Mouse (Mus musculus) CH12.LX (cell line): Measurements from ENCODE around the gene Arhgef10l. TPM values are rescaled to one million over a fixed set of nuclear protein-coding genes. Genes with fewer than 3 reads are reported as not detected.

Experiments used
- DNase-seq: peaks from one replicate; pipeline ENCODE4 v3.0.0-alpha.2; 2013; ENCODE audit errors: extremely low read depth
- H3K27ac ChIP-seq: 2 replicates; pipeline ENCODE4 v1.5.1; 2012; ENCODE audit warnings: low read depth, mild to moderate bottlenecking, control low read depth, moderate library complexity; ENCODE audit not compliant: insufficient read depth
- H3K27me3 ChIP-seq: replicated peaks from 2 replicates; pipeline ENCODE3; 2012; ENCODE audit warnings: inconsistent platforms
- H3K36me3 ChIP-seq, 2 experiments: replicated peaks in 1 of 2; 2 replicates each; pipeline versions ENCODE3 to v1.6.1; 2012; ENCODE audit warnings: inconsistent platforms in 1 of 2, low read length in 1 of 2, mild to moderate bottlenecking in 1 of 2, mixed read lengths in 1 of 2, moderate library complexity in 1 of 2; ENCODE audit not compliant: control insufficient read depth in 1 of 2, insufficient read depth in 1 of 2
- H3K4me1 ChIP-seq, 2 experiments: 2 replicates each; pipeline ENCODE4 v1.6.1; 2012; ENCODE audit warnings: inconsistent platforms in 1 of 2, moderate library complexity in 1 of 2; ENCODE audit not compliant: insufficient read depth in 2 of 2, control insufficient read depth in 1 of 2
- H3K4me2 ChIP-seq: 2 replicates; pipeline ENCODE4 v1.6.1; 2012; ENCODE audit warnings: low read depth, mild to moderate bottlenecking, control low read depth; ENCODE audit not compliant: poor library complexity, insufficient read depth, severe bottlenecking
- H3K4me3 ChIP-seq, 3 experiments: fragments of 150-350 bp in 1 of 3; sonication (generic) in 1 of 3; replicated peaks in 1 of 3; 2 replicates each; pipeline versions ENCODE3 to v1.5.1; 2011 to 2012; ENCODE audit warnings: low read depth in 2 of 3, low read length in 2 of 3, mild to moderate bottlenecking in 2 of 3, moderate library complexity in 2 of 3, control low read depth in 1 of 3, improper control_type of control experiment in 1 of 3, inconsistent platforms in 1 of 3, mixed read lengths in 1 of 3; ENCODE audit not compliant: poor library complexity in 1 of 3
- H3K79me2 ChIP-seq: replicated peaks from 2 replicates; pipeline ENCODE4 v1.6.1; 2012; ENCODE audit warnings: mild to moderate bottlenecking, moderate library complexity; ENCODE audit not compliant: control insufficient read depth, poor library complexity, insufficient read depth, severe bottlenecking; ENCODE audit errors: extremely low read depth
- H3K9ac ChIP-seq: 2 replicates; pipeline ENCODE4 v1.6.1; 2012; ENCODE audit warnings: low read depth, mild to moderate bottlenecking, control low read depth, moderate library complexity; ENCODE audit not compliant: insufficient read depth
- H3K9me3 ChIP-seq: replicated peaks from 2 replicates; pipeline ENCODE3; 2012; ENCODE audit warnings: low read length, inconsistent platforms, mixed read lengths
- BHLHE40 ChIP-seq: IDR thresholded peaks from 2 replicates; pipeline ENCODE4 v1.6.1; 2011; ENCODE audit warnings: mild to moderate bottlenecking, low read depth, low read length, improper control_type of control experiment
- CHD1 ChIP-seq: IDR thresholded peaks from 2 replicates; pipeline ENCODE4 v1.6.1; 2012; ENCODE audit warnings: low read depth, low read length, improper control_type of control experiment, inconsistent platforms
- CHD2 ChIP-seq: IDR thresholded peaks from 2 replicates; pipeline ENCODE4 v1.6.1; 2011; ENCODE audit warnings: low read length, improper control_type of control experiment
- E2F4 ChIP-seq: IDR thresholded peaks from 2 replicates; pipeline ENCODE4 v1.6.1; 2011; ENCODE audit warnings: low read depth, low read length, improper control_type of control experiment; ENCODE audit not compliant: insufficient replicate concordance
- ELF1 ChIP-seq: IDR thresholded peaks from 2 replicates; pipeline ENCODE4 v1.6.1; 2014; ENCODE audit warnings: low read depth, mild to moderate bottlenecking, inconsistent platforms, low read length, improper control_type of control experiment
- EP300 ChIP-seq: IDR thresholded peaks from 2 replicates; pipeline ENCODE4 v1.6.1; 2011; ENCODE audit warnings: low read length, improper control_type of control experiment
- HCFC1 ChIP-seq: IDR thresholded peaks from 2 replicates; pipeline ENCODE4 v1.6.1; 2012; ENCODE audit warnings: low read depth, mild to moderate bottlenecking, inconsistent platforms, low read length, improper control_type of control experiment
- IRF4 ChIP-seq: IDR thresholded peaks from 2 replicates; pipeline ENCODE4 v1.6.1; 2014; ENCODE audit warnings: low read depth, mild to moderate bottlenecking, inconsistent platforms, low read length, improper control_type of control experiment
- MAFK ChIP-seq: IDR thresholded peaks from 2 replicates; pipeline ENCODE4 v1.6.1; 2011; ENCODE audit warnings: low read length, improper control_type of control experiment; ENCODE audit not compliant: insufficient replicate concordance
- MAX ChIP-seq: IDR thresholded peaks from 2 replicates; pipeline ENCODE4 v1.6.1; 2011; ENCODE audit warnings: low read length, improper control_type of control experiment
- MEF2A ChIP-seq: IDR thresholded peaks from 2 replicates; pipeline ENCODE4 v1.6.1; 2014; ENCODE audit warnings: low read depth, mild to moderate bottlenecking, inconsistent platforms, low read length, improper control_type of control experiment, borderline replicate concordance
- MXI1 ChIP-seq: IDR thresholded peaks from 2 replicates; pipeline ENCODE4 v1.6.1; 2011; ENCODE audit warnings: mild to moderate bottlenecking, low read depth, low read length, improper control_type of control experiment
- MYC ChIP-seq: IDR thresholded peaks from 2 replicates; pipeline ENCODE4 v1.6.1; 2011; ENCODE audit warnings: low read depth, mild to moderate bottlenecking, improper control_type of control experiment, low read length
- PAX5 ChIP-seq: IDR thresholded peaks from 2 replicates; pipeline ENCODE4 v1.6.1; 2012; ENCODE audit warnings: low read length, inconsistent platforms, mixed read lengths
- POLR2AphosphoS2 ChIP-seq: IDR thresholded peaks from 2 replicates; pipeline ENCODE4 v1.6.1; 2011; ENCODE audit warnings: low read depth, low read length, improper control_type of control experiment
- RAD21 ChIP-seq: IDR thresholded peaks from 2 replicates; pipeline ENCODE4 v1.6.1; 2011; ENCODE audit warnings: low read depth, mild to moderate bottlenecking, low read length, improper control_type of control experiment, moderate library complexity
- RCOR1 ChIP-seq: conservative IDR thresholded peaks from 2 replicates; pipeline ENCODE4 v1.6.1; 2012; ENCODE audit warnings: low read depth, mild to moderate bottlenecking, inconsistent platforms, low read length, improper control_type of control experiment
- SIN3A ChIP-seq: IDR thresholded peaks from 2 replicates; pipeline ENCODE4 v1.6.1; 2012; ENCODE audit warnings: low read length, improper control_type of control experiment, inconsistent platforms
- USF2 ChIP-seq: conservative IDR thresholded peaks from 2 replicates; pipeline ENCODE4 v1.6.1; 2011; ENCODE audit warnings: low read depth, low read length, improper control_type of control experiment
- ZC3H11A ChIP-seq: IDR thresholded peaks from 2 replicates; pipeline ENCODE4 v1.6.1; 2012; ENCODE audit warnings: low read depth, mild to moderate bottlenecking, inconsistent platforms, low read length, improper control_type of control experiment
- ZMIZ1 ChIP-seq: IDR thresholded peaks from 2 replicates; pipeline ENCODE4 v1.6.1; 2012; ENCODE audit warnings: low read depth, mild to moderate bottlenecking, inconsistent platforms, low read length, improper control_type of control experiment
- ZNF384 ChIP-seq: IDR thresholded peaks from 2 replicates; pipeline ENCODE4 v1.6.1; 2012; ENCODE audit warnings: low read depth, low read length, improper control_type of control experiment, inconsistent platforms
- dilution Hi-C: fragments of 300-500 bp; cut with MboI; formaldehyde crosslinking; loops from 2 replicates; pipeline ENCODE4 v1.14.3; 2020; ENCODE audit warnings: low sequenced_read_pairs; ENCODE audit not compliant: extremely low pct_unique_long_range_greater_than_20kb, extremely low pct_ligation_motif_present
- in situ Hi-C: fragments of 300-500 bp; cut with MboI; formaldehyde crosslinking; loops from 3 replicates; pipeline ENCODE4 v1.14.3; 2019; ENCODE audit warnings: low sequenced_read_pairs, low pct_ligation_motif_present, low pct_unique_long_range_greater_than_20kb, mixed read lengths
- polyA plus RNA-seq: library from polyadenylated mRNA; unstranded; fragments of >175 nt; gene quantifications from 2 replicates; pipeline ENCODE4 v1.2.1, GENCODE M21; 2012; ENCODE audit warnings: low read depth; ENCODE audit not compliant: insufficient read length
- total RNA-seq, 2 experiments: library from RNA; depleted of rRNA; stranded (reverse); fragments of 300-350 nt in 1 of 2; fragments of >200 nt in 1 of 2; gene quantifications; 2 replicates each; pipeline ENCODE4 v1.2.3; 2012 to 2014

Gene Arhgef10l
- total and polyA plus RNA-seq, 3 experiments: 4.5 to 15.8 (median 10.2) TPM

DNA sequence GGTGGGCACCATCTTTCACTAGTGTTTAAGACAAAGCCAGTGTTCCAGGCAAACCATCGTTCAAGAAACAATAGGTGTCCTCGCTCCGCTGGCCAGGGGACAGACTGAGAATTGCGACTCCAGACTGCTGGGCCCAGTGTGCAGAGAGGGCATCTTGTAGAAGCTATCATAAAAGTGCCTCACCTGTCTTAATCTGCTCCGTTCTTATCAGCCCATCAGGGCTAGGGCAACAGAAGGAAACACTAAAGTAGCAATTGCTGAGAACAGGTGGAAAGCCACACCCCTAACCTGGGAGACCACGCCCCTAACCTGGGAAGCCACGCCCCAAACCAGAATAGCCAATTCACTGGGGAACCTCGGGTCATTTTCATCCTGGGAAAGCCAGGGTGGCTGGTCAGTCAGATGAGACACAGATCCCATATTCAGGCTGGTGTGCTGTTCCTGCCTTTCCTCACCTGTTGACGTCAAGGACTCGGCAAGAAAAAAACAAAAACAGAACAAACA is 140.1 kb downstream of the Arhgef10l start:
- H3K27ac ChIP-seq: no peak overlapping the region
- dilution Hi-C loops (no loop called here), in situ Hi-C loops (no loop called here)
- no peak overlapping the region for H3K9ac ChIP-seq
- DNase-seq: no peak
- H3K27me3 ChIP-seq: no peaks in the 10 kb centered on the region
- peaks cover 3 to 84% of the 10 kb centered on the region in 2 experiments for H3K36me3 ChIP-seq
- no peak overlapping the region for H3K4me3 ChIP-seq
- H3K79me2 ChIP-seq: no peaks in the 10 kb centered on the region
- no peak overlapping the region for H3K4me2 ChIP-seq
- no peaks in the 10 kb centered on the region for H3K9me3 ChIP-seq
- peaks cover 3 to 8% of the 10 kb centered on the region in 2 experiments; a peak in 3 of 4 replicates for H3K4me1 ChIP-seq
- no peak for TF ChIP-seq SIN3A
- no peak for TF ChIP-seq EP300
- no peak for TF ChIP-seq IRF4
- no peak for TF ChIP-seq PAX5
- TF ChIP-seq ZNF384: no peak
- TF ChIP-seq CHD2: no peak
- no peak for TF ChIP-seq CHD1
- no peak for TF ChIP-seq ELF1

DNA sequence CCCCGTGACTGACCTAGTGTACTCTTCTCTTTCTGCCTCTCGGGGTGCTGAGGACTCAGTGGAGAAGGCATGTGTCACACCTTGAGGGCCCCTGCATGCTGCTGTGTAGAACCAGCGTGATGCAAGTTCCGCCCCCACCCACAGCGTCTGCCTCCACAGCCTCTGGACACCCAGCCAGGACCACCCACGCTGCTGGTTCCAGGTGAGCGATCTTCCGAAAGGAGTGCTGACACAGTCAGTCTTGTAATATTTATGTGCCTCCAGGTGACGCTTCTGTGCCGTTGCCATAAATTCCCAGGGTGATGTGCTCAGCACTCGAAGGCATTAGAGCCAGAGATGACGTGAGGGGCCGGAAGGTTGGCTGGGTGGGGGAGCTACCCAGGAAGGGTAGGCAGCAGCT is 140.9 kb downstream of the Arhgef10l start:
- no peak for DNase-seq
- dilution Hi-C loops: no loop called here
- H3K36me3 ChIP-seq: peaks cover 3 to 84% of the 10 kb centered on the region in 2 experiments

DNA sequence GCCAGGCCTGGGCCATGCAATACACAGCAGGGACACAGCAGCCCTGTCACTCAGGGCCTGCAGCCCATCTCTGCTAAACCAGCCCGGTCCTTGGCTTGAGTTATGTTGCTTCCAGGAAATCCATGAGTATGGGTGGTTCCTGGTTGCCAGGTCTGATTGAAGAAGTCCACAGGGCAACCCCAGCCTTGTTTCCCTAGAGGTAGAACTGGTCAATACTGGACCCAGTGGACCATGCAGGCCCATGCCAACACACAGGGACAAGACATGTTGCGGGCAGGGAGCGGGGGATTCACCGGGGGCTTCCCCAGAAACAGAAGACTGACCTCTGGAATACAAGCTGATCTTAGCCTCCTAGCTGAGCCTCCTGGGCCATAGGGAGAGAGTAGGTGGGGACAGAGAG is 142.9 kb downstream of the Arhgef10l start:
- H3K4me2 ChIP-seq: no peak overlapping the region
- in situ Hi-C loops (no loop called here), dilution Hi-C loops (no loop called here)
- H3K79me2 ChIP-seq: no peaks in the 10 kb centered on the region
- H3K36me3 ChIP-seq: peaks cover 3 to 86% of the 10 kb centered on the region in 2 experiments
- no peak for DNase-seq
- H3K9ac ChIP-seq: no peak overlapping the region
- no peak overlapping the region for H3K27ac ChIP-seq
- no peak overlapping the region for H3K4me3 ChIP-seq
- no peaks in the 10 kb centered on the region for H3K9me3 ChIP-seq
- no peaks in the 10 kb centered on the region for H3K27me3 ChIP-seq
- H3K4me1 ChIP-seq: peaks cover 4 to 8% of the 10 kb centered on the region in 2 experiments
- TF ChIP-seq ZMIZ1: no peak
- no peak for TF ChIP-seq ZC3H11A
- TF ChIP-seq MAX: no peak
- TF ChIP-seq RAD21: no peak
- TF ChIP-seq HCFC1: no peak
- no peak for TF ChIP-seq POLR2AphosphoS2
- no peak for TF ChIP-seq MAFK
- TF ChIP-seq EP300: no peak
- no peak for TF ChIP-seq BHLHE40
- TF ChIP-seq RCOR1: no peak
- no peak for TF ChIP-seq SIN3A
- TF ChIP-seq MYC: no peak
- TF ChIP-seq, all 38 proteins: peak for 0

More for the DNA sequence above, 140.9 kb downstream of the Arhgef10l start:
- in situ Hi-C loops: no loop called here
- Histone ChIP-seq H3K79me2 (no peaks in the 10 kb centered on the region), H3K9ac (no peak overlapping the region), H3K9me3 (no peaks in the 10 kb centered on the region), H3K27ac (no peak overlapping the region), H3K4me1 (peaks cover 3 to 8% of the 10 kb centered on the region in 2 experiments; a peak in 3 of 4 replicates), H3K4me3 (no peak overlapping the region), H3K27me3 (no peaks in the 10 kb centered on the region), H3K4me2 (no peak overlapping the region)
- TF ChIP-seq IRF4: no peak
- TF ChIP-seq E2F4: no peak
- TF ChIP-seq ZMIZ1: no peak
- TF ChIP-seq MAX: no peak
- no peak for TF ChIP-seq HCFC1
- no peak for TF ChIP-seq USF2
- TF ChIP-seq MXI1: no peak
- no peak for TF ChIP-seq MEF2A
- TF ChIP-seq PAX5: no peak
- TF ChIP-seq MYC: no peak
- no peak for TF ChIP-seq ZNF384
